Mouse (Mus musculus) heart, embryonic 15.5 days (tissue): Measurements from ENCODE around the gene Fbxw17. TPM values are rescaled to one million over a fixed set of nuclear protein-coding genes. Genes with fewer than 3 reads are reported as not detected.
"Not testable (repeated sequence)": the region's sequence is repeated elsewhere in the genome, so short reads cannot be mapped to it uniquely, and the experiment has no call there.

Experiments used
- ATAC-seq: fragments of 200-750 bp; cut with Nextera tagmentation; replicated peaks from 2 replicates; pipeline ENCODE4 v1.8.0; 2017; ENCODE audit warnings: low read depth, moderate TSS enrichment; ENCODE audit not compliant: insufficient number of reproducible peaks, insufficient read depth, low FRiP score
- H3K27ac ChIP-seq: fragments of 300-500 bp; sonication (generic); 2 replicates; pipeline ENCODE4 v1.5.1; 2015; ENCODE audit warnings: mild to moderate bottlenecking, inconsistent platforms
- H3K27me3 ChIP-seq: fragments of 300-500 bp; sonication (generic); 2 replicates; pipeline ENCODE4 v1.6.1; 2015; ENCODE audit warnings: inconsistent platforms
- H3K36me3 ChIP-seq: fragments of 300-500 bp; sonication (generic); 2 replicates; pipeline ENCODE4 v1.6.1; 2015; ENCODE audit warnings: mild to moderate bottlenecking, inconsistent platforms
- H3K4me1 ChIP-seq: fragments of 300-500 bp; sonication (generic); replicated peaks from 2 replicates; pipeline ENCODE4 v1.6.1; 2015; ENCODE audit warnings: inconsistent platforms
- H3K4me2 ChIP-seq: fragments of 300-500 bp; sonication (generic); 2 replicates; pipeline ENCODE4 v1.6.1; 2015; ENCODE audit warnings: inconsistent platforms, mild to moderate bottlenecking, moderate library complexity
- H3K4me3 ChIP-seq: fragments of 300-500 bp; sonication (generic); 2 replicates; pipeline ENCODE4 v1.5.1; 2015; ENCODE audit warnings: mild to moderate bottlenecking, inconsistent platforms
- H3K9ac ChIP-seq: fragments of 300-500 bp; sonication (generic); 2 replicates; pipeline ENCODE4 v1.6.1; 2015; ENCODE audit warnings: mild to moderate bottlenecking, inconsistent platforms
- H3K9me3 ChIP-seq: fragments of 300-500 bp; sonication (generic); replicated peaks from 2 replicates; pipeline ENCODE4 v1.6.1; 2016; ENCODE audit warnings: inconsistent platforms
- WGBS: fragments of 180-500 bp; shearing (Covaris S2); methylation state at CpG from one replicate; pipeline ENCODE4 v1.1.7; 2015; ENCODE audit warnings: mixed read lengths; 5-methylcytosine and 5-hydroxymethylcytosine counted together
- polyA plus RNA-seq: library from polyadenylated mRNA; unstranded; fragments of >200 nt; fragmentation: Nextera tagmentation; extraction: Ambion mirVana; gene quantifications from 2 replicates; pipeline ENCODE4 v1.2.1, GENCODE M21; 2015

Gene Fbxw17
- 18.5 and 21.9 TPM in 2 replicates for polyA plus RNA-seq

- no peaks in the 10 kb centered on the region for H3K9me3 ChIP-seq
- H3K4me1 ChIP-seq, result peaks cover 5% of the 10 kb centered on the region
- H3K9ac ChIP-seq, result peak within 1 kb of the TSS; percentile 66
- WGBS, result 12% methylated on average over 34 of the region's 35 CpGs
- peaks cover 13% of the 10 kb centered on the region; the same call in 1 of the 2 replicates for H3K36me3 ChIP-seq
- peak within 1 kb of the TSS; percentile 29; the same call in 1 of the 2 replicates for H3K27ac ChIP-seq
- ATAC-seq, result peak; percentile 93
- peak within 1 kb of the TSS; percentile 76 for H3K4me2 ChIP-seq
- H3K4me3 ChIP-seq, result peak within 1 kb of the TSS; percentile 75
- no peaks in the 10 kb centered on the region for H3K27me3 ChIP-seq
Measured at GRCm38 (mm10) chr13:50417389-50418183, at the start of gene Fbxw17. TSS of gene Fbxw17 (plus strand) at chr13:50417864.

DNA sequence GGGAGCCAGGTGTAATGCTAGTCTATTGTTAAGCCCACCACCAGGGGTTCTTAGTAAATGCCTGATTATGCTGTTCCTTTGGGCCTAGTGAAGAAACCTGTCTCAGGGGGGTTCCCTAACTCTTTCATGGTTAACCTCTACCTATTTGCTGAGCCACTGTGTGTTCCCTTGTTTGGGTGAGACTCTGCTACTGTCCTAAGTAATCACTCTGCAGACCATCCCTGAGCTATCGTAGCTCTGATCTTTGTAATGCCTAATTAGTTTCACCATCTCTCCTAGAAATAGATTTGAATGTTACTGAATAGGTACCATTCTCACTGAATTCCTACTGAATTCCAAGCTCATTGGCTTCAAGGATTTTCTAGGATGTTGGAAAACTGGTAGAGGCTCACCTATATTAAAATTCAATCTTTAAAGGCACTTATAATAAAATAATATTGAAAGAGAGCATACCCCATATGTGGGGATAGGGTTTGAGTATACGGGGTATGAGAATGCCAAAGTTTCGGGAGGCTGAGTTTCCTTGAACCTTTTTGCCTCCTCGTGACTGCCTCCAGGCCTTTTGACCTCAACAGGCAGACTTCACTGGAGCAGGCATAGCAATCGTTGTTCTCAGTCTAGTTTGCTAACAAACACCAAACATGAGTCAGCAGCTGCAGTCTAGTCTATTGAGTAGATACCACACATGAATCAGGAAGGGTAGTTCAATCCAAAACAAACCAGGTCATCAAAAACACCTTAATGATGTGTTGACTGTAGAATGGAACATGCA lies 44.5 kb upstream of the Fbxw17 start:
- H3K9ac ChIP-seq, H3K27ac ChIP-seq, H3K36me3 ChIP-seq, H3K27me3 ChIP-seq, H3K9me3 ChIP-seq, ATAC-seq, H3K4me3 ChIP-seq, H3K4me2 ChIP-seq, H3K4me1 ChIP-seq: not testable (repeated sequence)
- 77% methylated on average over 5 of the region's 5 CpGs for WGBS

DNA sequence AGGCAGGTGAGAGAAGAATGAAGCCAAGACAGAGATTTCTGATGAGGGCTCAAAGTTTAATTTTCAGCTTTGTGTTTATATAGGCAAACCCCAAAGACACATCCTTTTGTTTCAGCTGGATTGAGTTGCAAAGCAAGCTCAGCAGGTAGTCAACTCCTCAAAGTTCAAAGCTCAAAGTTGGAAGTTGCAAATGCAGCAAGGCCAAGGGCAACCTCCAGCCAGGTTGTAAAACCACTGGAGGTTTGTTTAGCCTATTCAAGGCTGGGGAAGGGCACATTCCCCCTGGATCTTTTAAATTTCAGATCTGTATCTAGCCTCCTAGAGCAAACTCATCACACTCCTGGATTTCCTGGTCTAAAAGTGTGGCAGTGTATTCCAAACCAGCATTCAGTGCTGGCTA lies 28.5 kb upstream of the Fbxw17 start:
- H3K4me2 ChIP-seq, H3K27me3 ChIP-seq, ATAC-seq, H3K4me1 ChIP-seq, H3K9me3 ChIP-seq, H3K4me3 ChIP-seq, H3K36me3 ChIP-seq, H3K9ac ChIP-seq, H3K27ac ChIP-seq: not testable (repeated sequence)

DNA sequence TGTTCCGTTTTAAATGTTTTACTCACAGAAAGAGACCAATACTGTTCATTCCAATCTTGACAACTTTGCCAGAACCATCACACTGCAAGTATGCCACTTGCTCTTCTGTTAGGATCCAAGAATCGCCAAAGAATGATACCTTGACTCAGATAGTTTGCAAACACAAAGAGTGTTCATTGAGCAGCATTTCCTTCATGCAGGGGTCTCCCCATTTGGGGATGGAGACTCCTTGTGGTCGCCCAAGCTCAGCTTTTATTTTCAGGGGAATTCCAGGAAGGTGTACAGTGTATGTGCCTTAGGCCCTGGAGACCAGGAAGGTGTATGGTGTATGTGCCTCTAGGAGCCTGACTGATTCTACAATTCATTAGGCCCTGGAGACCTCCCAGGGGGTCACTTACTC lies 757 bp downstream of the Fbxw17 start:
- peaks cover 5% of the 10 kb centered on the region for H3K4me1 ChIP-seq
- peak overlapping the region; percentile 29; the same call in 1 of the 2 replicates for H3K27ac ChIP-seq
- H3K36me3 ChIP-seq, result peaks cover 21% of the 10 kb centered on the region
- no peaks in the 10 kb centered on the region for H3K27me3 ChIP-seq
- H3K9me3 ChIP-seq, result no peaks in the 10 kb centered on the region
- H3K4me2 ChIP-seq, result peak overlapping the region; percentile 76
- no peak for ATAC-seq
- 35% methylated on average over 3 of the region's 3 CpGs for WGBS
- peak overlapping the region; percentile 66 for H3K9ac ChIP-seq
- peak overlapping the region; percentile 75 for H3K4me3 ChIP-seq

- no peak overlapping the region for H3K27ac ChIP-seq
- H3K4me2 ChIP-seq, result no peak overlapping the region
- WGBS, result 84% methylated on average over 8 of the region's 8 CpGs
- no peak overlapping the region for H3K9ac ChIP-seq
- no peak for ATAC-seq
- H3K4me1 ChIP-seq, result peaks cover under 1% of the 10 kb centered on the region
- H3K9me3 ChIP-seq, result no peaks in the 10 kb centered on the region
- peaks cover 64% of the 10 kb centered on the region for H3K36me3 ChIP-seq
- H3K4me3 ChIP-seq, result no peak overlapping the region
- H3K27me3 ChIP-seq, result no peaks in the 10 kb centered on the region
Measured at GRCm38 (mm10) chr13:50423625-50424209, 6.1 kb downstream of the Fbxw17 start.

DNA sequence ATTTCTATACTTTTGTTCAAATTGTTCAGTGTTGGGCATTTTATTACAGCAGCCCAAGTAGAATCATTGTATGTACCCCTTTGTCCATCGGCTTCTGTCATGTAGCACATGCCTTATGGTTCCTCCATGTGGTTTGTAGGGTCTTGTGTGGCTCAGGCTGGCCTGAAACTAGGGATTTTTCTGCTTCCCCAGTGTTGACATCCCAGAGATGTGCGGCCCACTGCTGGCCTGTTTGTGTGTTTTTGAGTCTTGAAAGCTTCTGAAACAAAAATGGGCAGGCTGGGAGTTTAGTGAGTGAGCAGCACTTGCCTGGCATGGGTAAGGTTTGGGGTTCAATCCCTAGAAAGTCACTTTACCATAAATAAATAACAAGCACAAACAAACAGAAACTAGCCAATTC lies 6.9 kb downstream of the Fbxw17 start:
- no peak overlapping the region for H3K4me2 ChIP-seq
- H3K36me3 ChIP-seq, result peaks cover 72% of the 10 kb centered on the region
- H3K27ac ChIP-seq, result no peak overlapping the region
- no peaks in the 10 kb centered on the region for H3K4me1 ChIP-seq
- H3K4me3 ChIP-seq, result no peak overlapping the region
- no peak overlapping the region for H3K9ac ChIP-seq
- WGBS, result 85% methylated on average over 2 of the region's 2 CpGs
- H3K9me3 ChIP-seq, result no peaks in the 10 kb centered on the region
- no peak for ATAC-seq
- H3K27me3 ChIP-seq, result no peaks in the 10 kb centered on the region

DNA sequence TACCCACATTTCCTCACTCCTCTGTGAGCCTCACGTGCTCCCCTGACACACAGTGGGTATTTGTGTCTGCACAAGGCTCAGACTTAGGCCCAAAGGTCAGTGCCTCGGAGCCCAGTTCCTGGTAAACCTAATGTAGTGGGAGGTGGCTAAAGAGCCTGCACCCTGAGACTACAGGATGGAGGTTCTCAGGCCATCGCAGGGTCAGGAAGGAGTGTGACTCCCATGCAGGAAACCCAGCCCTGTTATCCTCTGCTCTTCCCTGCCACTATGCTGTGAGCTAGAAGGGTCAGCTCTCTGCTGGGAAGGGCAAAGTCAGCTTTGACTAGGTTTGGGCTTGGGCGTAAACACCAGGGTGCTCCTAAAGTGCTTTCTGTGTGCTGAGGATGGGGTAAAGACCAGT lies 9.0 kb downstream of the Fbxw17 start:
- no peaks in the 10 kb centered on the region for H3K9me3 ChIP-seq
- H3K9ac ChIP-seq, result no peak overlapping the region

DNA sequence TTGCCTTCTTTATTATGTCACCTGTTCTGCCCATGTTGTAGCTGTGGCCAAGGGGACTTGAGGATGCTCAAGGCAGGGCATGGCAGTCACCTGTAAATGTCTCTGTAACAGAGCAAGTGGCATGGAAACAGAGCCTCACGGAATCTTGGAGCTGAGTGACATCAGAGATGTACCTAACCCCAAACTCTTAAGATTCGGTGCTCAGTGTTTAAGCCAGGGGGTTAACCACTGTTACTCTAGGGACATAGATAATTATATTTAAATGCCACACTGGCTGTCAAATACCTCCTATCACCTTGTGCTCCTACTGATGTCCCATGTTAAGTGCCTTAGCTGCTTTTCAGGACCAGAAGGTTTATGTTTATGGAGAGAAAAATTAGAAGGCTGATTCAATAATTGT lies 26.1 kb downstream of the Fbxw17 start, which contains the start of gene Gm47429:
Gene Gm47429 (minus strand): TSS at position 101 of the 400 bp plus-strand sequence.
- no peaks in the 10 kb centered on the region for H3K27me3 ChIP-seq
- H3K4me2 ChIP-seq, result no peak within 1 kb of the TSS
- H3K9ac ChIP-seq, result no peak within 1 kb of the TSS
- H3K36me3 ChIP-seq, result no peaks in the 10 kb centered on the region
- H3K27ac ChIP-seq, result no peak within 1 kb of the TSS
- no peaks in the 10 kb centered on the region for H3K9me3 ChIP-seq
- H3K4me3 ChIP-seq, result no peak within 1 kb of the TSS
- no peak for ATAC-seq
- no peaks in the 10 kb centered on the region for H3K4me1 ChIP-seq
- 72% methylated on average over 2 of the region's 2 CpGs for WGBS

More for the DNA sequence above, 9.0 kb downstream of the Fbxw17 start:
- Histone ChIP-seq H3K4me3 (no peak overlapping the region), H3K4me2 (no peak overlapping the region), H3K27ac (no peak overlapping the region), H3K27me3 (no peaks in the 10 kb centered on the region), H3K36me3 (peaks cover 75% of the 10 kb centered on the region), H3K4me1 (no peaks in the 10 kb centered on the region)
- ATAC-seq, result no peak
- 79% methylated on average over 4 of the region's 4 CpGs for WGBS

GRCm38 (mm10) chr13:50445261-50445660 lies 27.6 kb downstream of the Fbxw17 start:
- 59% methylated on average over 4 of the region's 4 CpGs for WGBS
- no peaks in the 10 kb centered on the region for H3K36me3 ChIP-seq
- H3K27ac ChIP-seq, result no peak overlapping the region
- no peak overlapping the region for H3K9ac ChIP-seq
- H3K4me2 ChIP-seq, result no peak overlapping the region
- H3K4me1 ChIP-seq, result no peaks in the 10 kb centered on the region
- H3K9me3 ChIP-seq, result no peaks in the 10 kb centered on the region
- H3K4me3 ChIP-seq, result no peak overlapping the region
- no peak for ATAC-seq
- no peaks in the 10 kb centered on the region for H3K27me3 ChIP-seq

GRCm38 (mm10) chr13:50452266-50452665 lies 34.6 kb downstream of the Fbxw17 start:
- not testable (repeated sequence) for H3K4me2 ChIP-seq, H3K9me3 ChIP-seq, H3K36me3 ChIP-seq, H3K27me3 ChIP-seq, ATAC-seq, H3K27ac ChIP-seq, H3K4me1 ChIP-seq, H3K4me3 ChIP-seq, H3K9ac ChIP-seq
- 56% methylated on average over 9 of the region's 9 CpGs for WGBS

DNA sequence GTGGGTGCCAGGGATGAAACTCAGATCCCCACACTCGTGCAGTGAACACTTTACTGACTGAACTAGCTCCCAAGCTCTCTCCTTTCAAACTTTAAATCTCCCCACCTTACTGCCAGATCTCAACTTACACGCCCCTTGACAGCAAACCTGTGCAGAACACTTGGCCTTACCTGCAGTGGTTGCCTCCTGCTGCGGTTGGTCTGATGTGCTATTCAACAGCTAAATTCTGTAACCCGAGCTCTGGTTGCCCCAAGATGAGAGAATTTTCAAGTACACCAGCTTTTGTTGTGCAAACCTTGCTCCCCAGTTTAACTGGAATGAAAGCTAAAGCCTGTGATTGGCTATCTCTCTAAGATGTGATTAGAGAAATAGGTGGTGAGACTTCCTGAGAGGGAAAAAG lies 35.8 kb downstream of the Fbxw17 start:
- WGBS, result 22% methylated on average over 4 of the region's 4 CpGs
- H3K9me3 ChIP-seq, result no peaks in the 10 kb centered on the region

More for the DNA sequence above, 35.8 kb downstream of the Fbxw17 start:
- H3K27me3 ChIP-seq, result no peaks in the 10 kb centered on the region
- H3K9ac ChIP-seq, result no peak overlapping the region
- no peak for ATAC-seq
- no peaks in the 10 kb centered on the region for H3K4me1 ChIP-seq
- H3K27ac ChIP-seq, result no peak overlapping the region
- no peak overlapping the region for H3K4me2 ChIP-seq
- H3K36me3 ChIP-seq, result no peaks in the 10 kb centered on the region
- no peak overlapping the region for H3K4me3 ChIP-seq
